Mouse (Mus musculus) induced T-regulatory cell, adult 2 months (primary cell): ENCODE results near the gene Srek1ip1.

Source experiments
- DNase-seq: peaks from one replicate; pipeline ENCODE4 v3.0.0-alpha.2; 2012; ENCODE audit warnings: low read depth

The Srek1ip1 gene

DNA sequence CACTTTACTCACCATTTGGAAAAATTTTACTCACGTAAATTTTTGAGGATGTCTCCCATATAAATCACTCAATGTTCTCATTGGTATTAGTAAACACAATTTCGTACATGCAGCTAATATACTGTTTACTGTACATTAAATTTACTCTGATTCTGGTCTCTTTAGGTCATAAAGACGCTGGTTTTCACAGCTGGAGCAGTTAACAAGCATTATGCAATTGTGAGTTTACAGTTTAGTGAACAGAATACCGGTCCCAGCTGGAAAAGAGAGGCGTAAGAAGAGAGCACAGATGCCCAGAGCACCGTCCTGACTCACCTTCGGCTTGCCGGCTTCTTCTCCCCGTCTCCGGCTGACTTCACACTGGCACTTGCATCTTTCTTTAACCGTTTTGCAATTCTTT is at the start of gene Srek1ip1:
Gene Srek1ip1 (plus strand): TSS at position 301 of the 400 bp plus-strand sequence.
- no peak for DNase-seq

DNA sequence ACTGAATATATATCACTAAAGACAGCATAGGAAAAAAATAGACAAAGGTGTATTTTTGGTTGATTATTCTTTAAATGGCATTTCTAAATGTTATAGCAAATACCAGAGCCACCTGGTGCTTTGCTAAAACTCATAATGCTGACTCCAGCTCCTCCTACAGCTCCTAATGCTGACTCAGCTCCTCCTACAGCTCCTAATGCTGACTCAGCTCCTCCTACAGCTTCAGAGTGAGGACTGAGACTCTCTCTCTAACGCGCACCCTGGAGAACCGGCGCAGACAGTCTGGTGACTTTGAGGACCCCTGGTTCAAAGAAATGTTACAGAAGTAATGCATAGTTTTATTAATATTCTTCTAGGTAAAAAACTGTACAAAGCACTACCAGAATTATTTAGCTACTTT is 49.4 kb upstream of the Srek1ip1 start:
- DNase-seq: no peak

DNA sequence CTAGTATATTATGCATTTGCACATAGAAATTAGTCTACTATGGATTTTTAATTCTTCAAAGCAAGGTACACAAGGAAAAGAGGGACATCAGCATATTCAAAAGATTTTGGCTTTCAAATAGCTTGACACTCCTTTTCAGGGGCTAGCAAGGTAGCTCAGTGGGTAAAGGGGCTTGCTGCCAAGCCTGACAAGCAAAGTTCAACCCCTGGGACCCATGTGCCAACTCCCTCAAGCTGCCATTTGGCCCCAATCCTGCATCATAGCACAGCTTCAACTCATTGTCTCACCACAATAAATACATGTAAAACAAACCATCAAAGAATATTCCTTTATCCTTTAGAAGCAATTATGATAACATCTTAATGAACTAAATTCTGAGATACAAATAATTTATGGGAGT is 45.3 kb upstream of the Srek1ip1 start:
- no peak for DNase-seq

DNA sequence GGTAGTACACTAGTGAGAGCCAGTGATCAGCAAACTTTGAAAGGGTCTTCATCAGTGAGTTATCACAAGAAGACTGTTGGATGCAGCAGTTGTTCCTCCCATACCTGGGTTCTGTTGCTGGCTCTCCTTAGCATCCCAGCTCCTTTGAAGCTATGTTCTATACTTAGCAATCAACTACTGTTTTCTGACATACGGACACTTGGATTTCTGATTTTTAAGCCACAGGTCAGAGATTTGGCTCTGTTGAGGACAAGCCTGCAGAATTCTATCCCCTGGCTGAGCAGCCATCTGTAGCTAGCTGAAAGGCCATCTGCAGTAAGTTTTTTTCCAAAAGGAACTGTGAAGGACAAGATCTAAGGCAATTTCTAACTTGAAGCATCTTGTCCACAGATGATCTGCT is 32.9 kb upstream of the Srek1ip1 start:
- no peak for DNase-seq

- no peak for DNase-seq
These were observed 29.9 kb upstream of the Srek1ip1 start for GRCm38 (mm10) chr13:104762401-104762800.

DNA sequence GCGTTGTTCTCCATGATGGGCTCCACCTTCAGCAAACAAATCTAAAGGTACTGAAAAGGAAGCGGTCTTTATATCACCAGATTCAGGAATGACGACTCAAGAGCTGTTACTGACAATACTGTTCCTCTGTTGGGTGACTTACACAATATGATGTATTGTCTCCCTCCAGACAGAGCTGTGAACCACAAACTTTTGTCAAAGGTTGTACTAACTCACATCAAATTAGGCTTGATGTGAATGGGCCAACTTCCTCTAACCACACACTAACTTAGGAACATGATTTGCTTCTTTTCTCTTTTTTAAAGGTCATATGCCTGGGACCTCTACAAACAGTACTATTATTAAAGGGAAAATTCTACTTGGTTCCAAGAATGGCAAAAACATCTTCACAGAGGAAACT is 29.1 kb upstream of the Srek1ip1 start:
- DNase-seq: peak; percentile 23

- peak; percentile 42 for DNase-seq
These were observed 13.1 kb upstream of the Srek1ip1 start for GRCm38 (mm10) chr13:104779104-104779670.

GRCm38 (mm10) chr13:104787260-104787659 is 5.0 kb upstream of the Srek1ip1 start:
- no peak for DNase-seq

DNA sequence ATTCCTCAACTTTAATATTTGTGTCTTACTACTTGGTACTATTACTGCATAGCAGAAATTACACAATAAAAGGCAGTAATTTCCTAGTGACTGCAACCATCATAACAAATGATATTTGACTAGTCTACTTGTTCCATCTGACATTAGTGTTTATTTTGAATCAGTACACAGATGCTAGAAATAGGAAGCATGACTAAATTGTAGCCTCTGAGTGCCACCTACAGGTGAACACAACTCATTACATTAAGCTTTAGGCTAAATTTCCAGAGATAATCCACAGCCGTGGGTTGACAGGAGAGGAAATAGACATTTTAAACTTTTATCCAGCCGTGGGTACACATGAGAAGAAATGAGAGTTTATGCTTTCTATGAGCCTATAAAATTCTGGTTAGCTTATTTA is 2.6 kb upstream of the Srek1ip1 start:
- peak; percentile 79 for DNase-seq

DNA sequence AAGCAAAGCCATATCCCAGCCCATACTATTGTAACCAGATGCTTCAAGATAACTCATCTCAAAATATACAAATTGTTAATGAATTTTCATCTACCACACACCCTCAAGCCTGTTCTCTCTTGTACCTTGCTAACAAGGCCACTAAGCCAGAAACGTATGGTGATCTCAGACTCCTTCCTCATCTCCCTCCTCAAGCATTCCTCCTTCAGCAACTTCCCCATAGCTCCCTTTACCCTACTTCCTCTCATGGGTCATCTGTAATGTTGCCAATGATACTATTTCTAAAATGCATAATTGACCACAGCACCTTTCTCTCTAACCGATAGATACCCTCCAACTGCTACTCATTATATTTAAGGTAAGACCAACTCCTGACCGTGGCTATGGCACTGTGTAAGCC is 2.1 kb downstream of the Srek1ip1 start:
- DNase-seq: no peak

GRCm38 (mm10) chr13:104799067-104799466 is 6.8 kb downstream of the Srek1ip1 start:
- DNase-seq: no peak

DNA sequence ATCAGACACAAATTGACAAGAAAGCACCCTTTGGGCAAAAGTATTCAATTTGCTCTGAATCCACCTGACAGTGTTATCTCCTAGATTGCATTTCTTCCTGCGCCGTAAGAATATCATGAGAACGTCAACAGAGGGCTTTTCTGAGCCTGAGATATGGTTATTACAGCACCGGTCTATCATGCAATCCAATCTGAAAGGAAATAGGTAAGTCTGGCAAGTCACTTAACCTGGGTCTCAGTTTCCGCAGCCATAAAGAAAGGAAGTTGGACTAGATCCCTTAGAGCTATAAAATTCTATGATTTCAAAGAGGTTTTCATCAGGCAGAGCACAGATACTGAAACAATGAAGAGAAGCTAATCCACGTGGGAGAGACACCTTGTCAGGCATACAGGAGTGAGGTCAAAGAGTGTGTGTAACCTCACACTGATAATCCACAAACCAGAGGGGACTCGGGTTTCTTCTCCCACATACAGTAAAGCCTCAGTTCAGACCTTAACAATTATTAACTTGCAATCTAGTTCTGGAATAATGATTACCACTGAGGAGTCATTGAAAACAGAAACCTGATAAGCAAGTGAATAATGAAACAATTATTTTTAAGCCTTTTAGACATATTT is 7.4 kb downstream of the Srek1ip1 start:
- no peak for DNase-seq

- DNase-seq: peak; percentile 71
These were observed 13.4 kb downstream of the Srek1ip1 start for GRCm38 (mm10) chr13:104805681-104806080.

GRCm38 (mm10) chr13:104816270-104816634 is 24.0 kb downstream of the Srek1ip1 start:
- DNase-seq: no peak

DNA sequence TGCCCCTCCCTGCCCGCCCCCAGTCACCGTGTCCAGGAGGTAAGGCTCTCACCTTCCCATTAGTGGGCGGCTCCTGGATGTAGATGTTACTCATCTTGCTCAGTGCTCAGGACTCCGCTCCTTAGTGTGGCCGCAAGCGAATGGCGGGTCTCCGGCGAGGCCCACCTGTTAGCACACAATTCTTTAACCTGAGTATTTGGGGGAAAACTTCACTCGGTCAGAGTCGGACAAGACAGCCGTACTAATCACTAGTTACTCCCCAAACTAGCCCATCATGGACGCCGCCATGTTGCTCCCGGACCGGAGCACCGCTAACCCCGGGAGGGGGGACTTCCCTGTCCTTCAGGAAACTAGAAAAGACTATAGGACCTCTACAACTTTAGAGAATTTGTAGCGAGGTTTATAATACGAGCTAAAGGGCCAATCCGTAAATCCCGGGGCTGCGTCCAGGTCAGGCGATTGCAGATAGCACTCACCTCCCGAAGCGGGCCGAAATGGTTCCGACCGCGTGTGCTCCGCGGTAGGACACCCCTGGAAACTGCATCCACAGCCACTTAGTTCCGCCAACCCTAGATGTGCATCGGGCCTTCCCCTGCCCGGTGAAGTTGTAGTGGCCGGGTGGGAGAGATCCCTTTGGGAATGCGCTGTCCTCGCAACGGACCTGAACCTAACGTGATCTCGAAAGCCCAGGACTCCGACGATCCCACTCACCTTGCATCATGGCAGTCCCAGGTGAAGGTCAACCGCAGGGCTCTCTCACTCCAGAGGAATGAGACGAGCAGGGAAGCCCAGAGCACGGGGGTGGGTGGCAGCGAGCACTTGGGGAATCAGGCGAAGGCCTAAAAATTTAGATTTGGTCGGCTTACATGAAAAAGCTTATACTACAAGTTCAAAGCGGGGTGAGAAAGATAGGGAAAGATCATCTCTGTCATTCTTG is 24.6 kb downstream of the Srek1ip1 start, which contains the start of gene Cwc27:
Gene Cwc27 (minus strand): TSS at position 508 of the 937 bp plus-strand sequence.
- DNase-seq: peak; percentile 96

DNA sequence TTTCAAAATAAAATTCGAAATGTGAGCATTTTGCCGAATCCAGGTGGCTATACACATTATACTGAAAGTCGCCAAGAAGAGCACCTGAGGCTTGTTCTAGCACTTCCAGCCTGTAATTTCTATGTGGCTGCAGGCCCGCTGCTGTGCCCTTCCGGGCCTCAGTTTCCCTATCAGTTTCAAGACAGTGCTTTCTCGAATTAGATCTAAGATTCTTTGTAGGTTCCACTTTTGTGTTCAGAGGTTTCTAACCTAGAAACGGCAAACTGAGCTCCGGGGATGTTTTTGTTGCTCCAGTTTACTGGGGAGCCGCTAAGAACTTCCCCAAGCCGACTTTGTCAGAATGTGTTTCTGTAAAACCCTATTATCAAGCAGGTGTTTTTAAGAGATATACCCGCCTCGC is 25.4 kb downstream of the Srek1ip1 start:
- no peak for DNase-seq

GRCm38 (mm10) chr13:104821192-104821591 is 28.9 kb downstream of the Srek1ip1 start:
- no peak for DNase-seq

DNA sequence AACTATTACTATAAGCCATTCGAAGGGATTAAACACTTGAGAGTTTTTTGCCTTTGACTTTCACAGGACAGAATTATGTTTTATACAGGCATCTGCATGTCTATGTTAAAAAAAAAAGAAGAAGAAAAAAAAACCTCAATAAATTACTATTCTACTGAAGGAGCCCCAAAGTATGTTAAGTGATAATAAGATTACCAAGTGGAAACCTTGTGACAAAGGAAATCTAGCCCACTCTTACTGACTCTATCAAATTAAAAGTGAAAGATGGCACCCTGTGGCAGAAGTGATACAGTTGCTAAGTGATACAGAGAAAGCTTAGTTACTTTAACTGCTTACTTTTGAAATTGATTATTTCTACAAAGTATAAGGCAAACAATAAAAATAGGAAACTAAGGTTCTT is 29.6 kb downstream of the Srek1ip1 start:
- no peak for DNase-seq

- DNase-seq: no peak
These were observed 30.1 kb downstream of the Srek1ip1 start for GRCm38 (mm10) chr13:104822411-104822838.

GRCm38 (mm10) chr13:104825470-104825869 is 33.2 kb downstream of the Srek1ip1 start:
- DNase-seq: no peak

DNA sequence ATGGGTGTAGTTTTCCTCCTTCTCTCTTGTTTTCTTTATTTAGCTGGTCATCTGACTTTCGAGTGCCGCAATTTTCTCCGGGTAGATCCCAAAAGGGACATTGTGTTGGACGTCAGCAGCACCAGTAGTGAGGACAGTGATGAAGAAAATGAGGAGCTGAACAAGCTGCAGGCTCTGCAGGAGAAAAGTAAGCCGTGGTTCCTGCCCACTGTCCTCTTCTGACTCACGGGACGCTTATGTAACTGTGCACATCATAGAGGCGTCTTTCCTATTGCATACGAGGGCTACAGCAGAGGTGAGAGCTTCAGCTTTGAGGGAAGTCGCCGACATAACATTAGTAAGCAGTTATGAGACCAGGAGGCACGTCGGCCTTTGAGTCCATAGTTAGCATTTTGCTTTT is 40.5 kb downstream of the Srek1ip1 start:
- no peak for DNase-seq

- DNase-seq: no peak
These were observed 45.3 kb downstream of the Srek1ip1 start for GRCm38 (mm10) chr13:104837628-104838027.

DNA sequence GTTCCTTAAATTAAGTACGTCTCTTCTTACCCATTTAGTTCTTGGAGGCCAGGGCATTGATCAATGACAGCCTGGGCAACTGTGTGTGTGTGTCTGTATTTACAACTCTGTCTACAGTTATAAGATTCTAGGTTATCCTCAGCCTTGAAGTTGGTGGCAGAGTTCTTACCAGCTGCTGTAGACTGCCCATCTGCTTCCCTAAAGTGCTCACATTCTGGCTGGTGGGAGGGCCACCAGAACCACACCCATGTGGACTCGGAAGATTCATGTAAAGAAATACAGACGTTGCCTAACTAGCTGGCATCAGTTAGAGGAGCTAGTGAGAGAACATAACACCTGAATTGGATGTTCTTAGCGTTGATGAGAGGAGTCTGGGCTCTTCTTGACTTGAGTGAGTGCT is 49.7 kb downstream of the Srek1ip1 start:
- DNase-seq: no peak
